Mouse (Mus musculus) 416B (cell line): ENCODE measurements around the gene Unc79.

Experiments
- DNase-seq: peaks from one replicate; pipeline ENCODE4 v3.0.0; 2011; ENCODE audit warnings: low read depth

The Unc79 gene

DNA sequence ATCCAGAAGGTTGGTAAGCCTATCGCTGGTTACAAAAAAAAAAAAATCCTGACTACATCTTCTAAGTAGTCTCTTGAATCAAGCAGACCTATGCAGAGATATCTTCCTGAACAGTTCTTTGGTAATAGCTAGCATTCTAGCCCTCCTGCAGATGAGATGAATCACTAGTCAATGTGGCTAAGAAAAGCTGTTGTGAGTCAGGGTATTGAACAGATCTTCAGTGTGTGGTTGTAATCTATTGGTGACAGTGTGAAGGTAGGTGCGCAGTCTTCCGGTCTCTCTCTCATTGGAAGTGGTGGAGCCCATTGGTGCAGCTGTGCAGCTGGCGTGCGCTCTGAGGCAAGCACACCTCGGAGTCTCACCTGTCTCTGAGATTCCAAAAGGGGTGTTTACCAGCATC lies 180.3 kb downstream of the Unc79 start:
- no peak for DNase-seq

DNA sequence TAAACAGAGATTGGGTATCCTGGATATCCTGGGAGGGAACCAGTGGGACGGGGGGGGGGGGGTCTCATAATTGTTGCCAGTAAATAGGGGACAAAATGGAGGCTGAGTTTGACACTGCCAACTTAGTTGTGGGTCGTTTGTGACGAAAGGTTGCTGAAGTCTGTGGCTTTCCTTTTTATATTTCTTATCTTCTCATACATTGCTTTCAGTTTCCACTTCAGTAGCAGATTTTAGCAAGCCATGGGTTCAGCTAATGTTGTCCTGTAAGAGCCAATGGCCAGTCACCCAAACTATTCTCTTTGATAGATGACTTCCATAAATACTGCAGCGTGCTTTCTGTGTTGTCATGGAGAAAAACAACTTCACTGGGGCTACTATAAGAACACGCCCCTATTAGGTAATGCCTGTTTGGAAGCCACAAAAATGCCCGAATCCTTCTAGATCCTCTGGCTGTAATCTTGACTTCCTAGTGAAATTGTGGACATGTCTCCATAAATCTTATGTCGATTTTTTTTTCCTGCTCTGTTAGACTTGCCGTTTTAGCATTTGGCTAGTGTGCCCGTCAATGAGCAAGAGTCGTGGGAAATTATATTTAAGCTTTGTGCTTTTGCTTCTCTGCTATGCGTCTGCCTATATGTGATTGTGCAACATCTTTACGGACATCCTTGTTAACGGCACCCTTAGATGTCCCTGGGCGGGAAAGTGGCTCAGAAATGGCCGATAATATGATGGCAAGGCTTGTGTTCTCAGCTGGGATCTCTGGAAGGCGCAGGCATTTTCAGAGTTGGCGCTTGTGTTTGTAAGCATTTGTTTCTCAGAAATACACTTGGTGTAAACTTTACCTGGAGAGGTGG lies 181.0 kb downstream of the Unc79 start:
- DNase-seq: peak; percentile 5

DNA sequence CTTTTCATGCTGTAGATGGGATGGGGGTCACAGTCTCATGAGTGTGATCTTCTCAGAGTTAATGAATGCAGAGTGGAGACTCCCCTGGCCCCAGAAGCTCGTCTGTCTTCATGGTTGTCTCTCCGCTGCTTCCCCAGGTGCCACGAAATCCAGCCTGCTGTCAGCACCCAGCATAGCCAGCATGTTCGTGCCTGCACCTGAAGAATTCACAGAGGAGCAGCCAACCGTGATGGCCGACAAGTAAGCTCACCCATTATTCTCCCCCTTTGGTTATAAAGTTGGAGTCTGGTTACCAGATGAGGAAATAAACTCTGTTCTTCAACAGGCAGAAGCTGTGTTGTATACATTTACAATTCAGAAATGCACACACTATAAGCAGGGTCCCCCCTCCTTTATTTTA lies 182.8 kb downstream of the Unc79 start:
- DNase-seq: no peak

DNA sequence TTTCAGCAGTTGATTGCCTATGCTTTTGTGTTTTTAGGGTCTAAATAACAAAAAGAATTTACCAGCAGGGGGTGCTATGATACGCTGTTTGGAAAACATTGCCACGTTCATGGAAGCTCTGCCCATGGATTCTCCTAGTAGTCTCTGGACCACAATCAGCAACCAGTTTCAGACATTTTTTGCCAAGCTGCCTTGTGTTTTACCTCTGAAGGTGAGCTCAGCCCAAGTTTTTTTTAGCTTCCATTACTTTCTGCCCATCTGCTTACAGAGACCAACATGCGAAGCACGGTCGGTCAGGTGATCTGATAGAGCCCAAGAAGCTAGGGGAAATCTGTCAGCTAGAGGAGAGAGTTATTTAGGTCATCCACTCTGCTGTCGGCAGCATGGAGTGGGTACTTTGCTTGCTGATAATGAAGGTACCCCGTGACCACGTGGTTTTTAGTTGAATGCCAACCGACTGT lies 193.9 kb downstream of the Unc79 start:
- peak; percentile 75 for DNase-seq

DNA sequence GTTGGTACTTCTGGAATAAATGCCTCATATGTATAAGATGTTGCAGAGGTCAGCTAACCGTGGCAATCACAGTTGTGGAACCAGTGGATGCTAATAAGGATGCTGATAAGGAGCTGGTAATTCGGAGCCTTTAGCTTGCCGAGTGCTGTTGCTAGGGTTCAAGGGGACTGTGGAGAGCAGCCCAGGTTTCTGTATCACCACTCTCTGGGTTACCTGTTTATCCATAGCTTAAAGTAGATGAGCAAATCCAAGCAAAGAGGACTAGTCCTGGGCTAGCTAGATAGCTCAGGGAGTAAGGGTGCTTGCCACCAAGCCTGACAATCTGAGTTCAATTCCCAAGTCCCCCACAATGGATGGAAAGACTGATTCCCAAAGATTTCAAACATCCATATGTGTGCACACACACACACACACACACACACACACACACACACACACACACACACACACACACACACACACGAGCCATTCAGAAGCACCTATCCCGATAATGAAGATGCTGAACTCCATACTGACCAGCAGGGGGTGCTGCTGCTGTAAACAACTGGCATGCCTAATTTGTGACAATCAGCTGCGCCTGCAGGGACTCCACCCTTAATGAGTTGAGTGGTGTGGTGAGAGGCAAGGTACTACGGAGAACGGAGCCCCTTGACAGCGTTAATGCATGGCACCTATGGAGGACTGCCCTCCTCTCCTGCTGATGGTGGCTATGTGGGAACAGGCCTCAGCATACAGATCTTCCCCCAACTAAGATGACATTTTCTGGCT lies 195.3 kb downstream of the Unc79 start:
- peak; percentile 63 for DNase-seq

DNA sequence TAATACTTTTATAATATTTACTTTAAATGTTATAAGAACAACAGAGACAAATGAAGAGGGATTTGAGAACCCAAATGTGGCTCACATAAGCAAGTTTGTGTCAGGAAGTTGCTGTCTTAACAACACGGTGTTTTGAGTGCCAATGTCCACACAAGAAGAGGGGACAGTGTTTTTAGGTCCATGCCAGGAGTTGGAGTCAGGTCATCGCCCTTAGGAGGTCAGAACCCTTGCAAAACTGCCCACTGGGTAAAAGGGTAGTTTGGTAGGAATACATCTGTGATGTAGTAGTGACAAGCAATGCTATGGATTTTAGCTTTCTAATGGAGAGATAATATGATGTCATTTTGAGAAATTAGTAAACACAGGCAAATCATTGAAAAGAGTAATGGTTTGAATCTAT lies 201.6 kb downstream of the Unc79 start:
- DNase-seq: no peak

DNA sequence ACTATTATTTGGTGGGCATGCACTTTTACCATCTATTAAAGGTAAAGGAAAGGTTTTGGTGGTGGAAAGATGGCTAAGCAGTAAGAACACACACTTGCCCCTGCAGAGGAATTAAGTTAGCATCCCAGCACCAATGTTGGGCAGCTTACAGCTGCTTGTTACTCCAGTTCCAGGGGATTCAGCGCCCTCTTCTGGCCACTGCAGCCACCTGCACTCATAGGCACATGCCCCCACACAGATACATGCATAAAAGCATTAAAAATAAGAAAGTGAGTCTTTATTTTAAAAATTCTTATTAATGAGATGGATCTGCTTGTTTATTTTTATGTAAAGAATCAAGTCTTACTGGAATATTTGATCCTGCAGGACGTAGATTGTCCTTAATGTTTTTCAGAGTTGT lies 206.3 kb downstream of the Unc79 start:
- DNase-seq: peak; percentile 10

DNA sequence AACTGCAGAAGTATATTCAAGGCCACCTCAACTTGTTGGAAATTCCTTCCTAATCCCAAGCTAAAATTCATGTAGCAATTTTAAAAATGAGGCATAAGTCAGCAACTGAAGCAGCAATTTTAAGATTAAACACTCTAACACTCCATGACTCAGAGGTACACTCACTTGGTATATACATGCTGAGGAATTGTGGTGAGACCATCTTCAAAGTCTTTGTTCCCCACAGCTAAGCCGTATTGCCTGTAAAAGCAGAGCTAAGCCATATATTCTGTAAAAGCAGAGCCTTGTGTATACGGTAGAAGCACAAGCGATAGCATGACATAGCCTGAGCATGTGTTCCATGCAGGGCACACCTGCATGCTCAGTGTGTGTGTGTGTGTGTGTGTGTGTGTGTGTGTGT lies 206.7 kb downstream of the Unc79 start:
- DNase-seq: peak; percentile 4

DNA sequence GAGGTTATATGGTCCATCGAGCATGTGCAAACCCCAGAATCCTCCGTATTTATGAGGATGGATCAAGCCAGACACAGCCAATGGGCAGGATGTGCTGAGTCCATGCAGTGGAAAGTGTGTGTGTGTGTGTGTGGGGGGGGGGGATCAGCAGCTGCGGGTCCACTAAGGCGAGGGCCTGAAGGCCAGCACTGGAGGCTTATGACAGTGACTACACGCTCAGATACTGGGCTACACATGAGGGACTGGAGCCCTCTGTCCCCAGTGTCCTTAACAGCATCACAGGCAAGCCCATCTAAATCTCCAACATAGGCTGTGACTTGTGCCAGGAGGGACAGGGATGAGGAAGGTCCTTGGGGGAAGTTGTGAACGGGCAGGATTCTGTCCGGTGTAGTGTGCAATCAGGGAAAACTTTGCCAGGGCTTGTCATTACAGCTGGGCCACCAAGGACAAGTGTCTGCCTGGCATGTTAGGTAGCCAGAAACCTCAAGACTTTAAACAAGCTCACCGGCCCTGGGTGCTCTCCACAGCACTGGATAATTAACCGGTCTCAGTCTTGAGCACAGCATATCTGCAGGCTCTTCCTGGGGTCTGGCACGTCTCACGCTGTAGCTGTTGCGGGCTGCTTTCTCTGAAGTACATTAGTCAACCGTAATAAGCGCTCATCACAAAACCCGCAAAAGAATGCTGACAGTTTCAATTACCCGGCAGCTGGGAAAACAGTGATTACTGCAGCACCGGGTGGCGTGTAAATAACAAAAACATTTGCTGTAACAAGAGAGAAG lies 208.7 kb downstream of the Unc79 start:
- DNase-seq: no peak

DNA sequence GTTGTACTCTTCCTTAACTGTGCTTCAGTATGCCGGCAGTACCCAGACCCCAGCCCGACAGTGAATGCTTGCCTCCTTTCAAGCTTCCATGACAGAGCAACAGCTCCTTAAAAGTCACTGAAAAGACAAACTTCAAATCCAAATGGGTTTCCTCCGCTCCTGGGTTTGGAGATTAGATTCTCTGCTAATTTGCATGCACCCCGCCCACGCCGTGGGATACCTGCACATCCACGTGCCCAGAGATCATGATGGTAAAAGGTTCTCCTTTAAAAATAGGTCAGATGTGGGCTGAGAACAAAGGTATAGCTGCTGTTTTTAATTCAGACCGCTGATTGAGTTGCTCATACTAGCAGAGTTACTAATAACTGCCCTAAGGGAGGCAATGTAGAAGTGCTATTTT lies 210.4 kb downstream of the Unc79 start:
- no peak for DNase-seq

DNA sequence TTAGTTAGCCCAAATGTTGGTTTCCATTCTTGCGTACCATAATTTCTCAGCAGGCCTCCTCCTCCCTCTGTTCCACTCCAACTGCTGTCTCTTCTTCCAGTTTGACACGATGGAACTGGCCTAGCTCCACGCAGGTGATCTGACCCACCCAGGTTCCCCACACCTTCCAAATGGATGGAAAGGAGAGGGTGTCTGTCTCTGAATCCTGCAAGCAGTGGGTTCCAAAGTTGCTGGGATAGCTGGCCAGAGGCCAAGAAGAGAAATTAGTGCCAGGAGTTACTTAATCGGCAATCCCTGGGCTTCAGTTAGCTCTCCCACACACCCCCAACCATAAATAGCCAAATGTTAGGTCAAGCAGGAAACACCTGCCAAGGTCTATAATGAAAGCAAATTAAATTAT lies 212.1 kb downstream of the Unc79 start:
- DNase-seq: no peak

DNA sequence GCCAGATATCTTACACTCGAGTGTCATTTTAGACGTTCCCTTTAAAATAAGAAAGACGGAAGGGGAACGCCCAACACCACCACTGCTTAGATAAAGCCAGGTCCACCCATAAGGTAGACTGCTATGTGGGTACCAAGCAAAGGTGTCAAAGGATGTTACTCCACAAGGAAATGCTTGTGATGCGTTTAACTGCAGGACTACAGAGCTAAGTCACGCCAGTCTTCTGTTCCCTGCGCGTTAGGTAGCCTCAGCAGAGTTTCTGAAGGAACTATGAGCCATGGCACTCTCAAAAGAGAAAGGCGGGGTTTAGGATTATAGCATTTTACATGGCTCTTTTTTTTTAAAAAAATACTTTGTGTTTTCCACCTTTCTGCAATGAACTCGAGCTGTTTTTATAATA lies 214.9 kb downstream of the Unc79 start:
- DNase-seq: no peak

DNA sequence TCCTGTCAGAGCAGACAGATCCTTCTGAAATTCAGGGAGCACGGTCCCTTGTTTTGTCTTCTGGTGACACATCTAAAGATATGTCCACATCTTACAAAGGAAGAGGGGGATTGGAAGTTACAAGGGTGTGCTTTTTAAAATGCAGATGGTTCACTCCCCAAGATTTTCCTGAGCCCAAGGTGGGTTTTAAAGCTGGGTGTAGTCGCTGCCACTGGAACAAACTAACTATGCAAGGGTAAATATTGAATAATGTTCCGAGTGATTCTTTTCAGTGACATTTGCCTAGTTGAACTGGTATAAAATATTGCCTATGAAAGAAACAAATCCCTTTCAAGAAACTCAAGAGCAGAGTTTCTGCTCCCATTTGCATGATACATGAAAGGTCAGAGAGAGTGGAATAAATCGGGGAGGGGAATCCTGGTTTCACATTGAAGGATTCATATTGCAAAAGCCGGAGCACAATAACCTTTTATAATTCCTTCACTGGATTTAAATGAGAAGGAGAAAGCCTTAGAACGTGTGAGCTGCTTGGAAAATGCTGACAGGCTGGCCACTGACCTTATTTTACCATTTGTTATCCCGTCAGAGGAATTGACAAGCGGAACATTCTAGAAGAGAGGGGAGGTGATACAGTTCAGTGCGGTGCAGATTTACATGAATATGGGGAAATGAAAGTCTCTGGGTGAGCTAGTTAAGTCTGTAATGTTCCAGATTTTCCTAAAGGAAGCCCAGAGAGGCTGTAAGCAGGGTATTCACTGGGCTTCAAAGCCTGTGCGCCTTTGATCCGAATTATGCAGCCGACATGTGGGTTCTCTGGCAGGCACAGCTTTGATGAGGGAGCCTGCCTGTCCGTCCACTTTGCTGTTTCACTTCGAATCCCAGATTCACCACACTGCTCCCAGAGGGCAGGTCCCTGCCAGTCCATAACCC lies 215.7 kb downstream of the Unc79 start:
- no peak for DNase-seq

DNA sequence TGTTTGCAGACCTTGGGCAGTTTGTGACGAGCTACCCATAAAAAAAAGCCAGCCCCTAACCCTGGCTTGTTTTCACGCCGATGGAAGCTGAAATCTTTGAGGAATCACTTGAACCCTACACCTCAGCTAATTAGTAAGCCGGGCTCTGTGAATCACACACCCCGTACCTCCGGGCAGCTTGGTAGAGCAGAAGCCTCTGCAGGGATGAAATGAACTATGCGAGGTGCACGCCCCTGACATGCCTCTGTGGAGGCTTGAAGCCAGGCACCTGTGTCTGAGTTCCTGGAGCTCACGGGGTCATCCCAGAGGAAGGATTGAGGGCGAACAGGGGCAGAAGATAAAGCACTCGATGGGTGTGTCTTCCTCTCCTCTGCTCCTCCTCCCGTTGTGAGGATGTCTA lies 220.2 kb downstream of the Unc79 start:
- DNase-seq: no peak

DNA sequence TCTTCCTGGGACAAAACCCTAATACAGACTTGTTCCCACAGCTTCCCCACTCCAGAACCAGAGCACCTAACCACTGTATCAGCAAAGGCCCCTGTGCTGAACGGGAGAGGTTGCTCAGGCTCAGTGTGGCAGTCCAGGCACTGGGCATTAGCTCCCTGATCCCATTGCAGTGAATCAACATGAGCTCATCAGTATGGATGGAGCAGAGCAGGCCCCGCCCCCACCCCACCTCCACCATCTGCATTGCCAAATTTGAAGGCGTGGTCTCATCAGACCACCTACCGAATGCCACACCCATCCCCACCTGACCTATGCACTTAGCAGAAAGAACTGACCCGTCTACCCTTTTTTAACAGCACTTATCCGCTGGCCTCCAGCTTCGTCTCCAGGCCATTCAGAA lies 234.4 kb downstream of the Unc79 start:
- DNase-seq: no peak

DNA sequence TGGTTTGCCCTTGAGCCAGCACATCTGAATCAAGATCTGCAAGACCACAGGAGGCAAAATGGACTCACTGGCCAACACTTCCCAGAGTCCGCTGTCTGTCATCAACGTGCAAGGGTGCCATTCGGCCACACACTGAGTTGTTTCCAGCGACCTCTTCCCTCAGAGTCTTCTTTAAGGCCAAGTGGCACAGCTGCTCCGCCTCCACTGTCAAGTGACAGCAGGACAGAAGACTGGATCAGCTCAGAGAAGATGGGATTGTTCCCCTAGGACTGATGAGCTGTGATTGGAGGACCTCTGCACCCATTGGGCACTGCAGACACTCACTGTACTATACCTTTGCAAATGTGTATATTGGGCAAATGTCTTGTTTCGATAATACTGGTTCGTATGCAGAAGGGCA lies 238.4 kb downstream of the Unc79 start:
- no peak for DNase-seq

DNA sequence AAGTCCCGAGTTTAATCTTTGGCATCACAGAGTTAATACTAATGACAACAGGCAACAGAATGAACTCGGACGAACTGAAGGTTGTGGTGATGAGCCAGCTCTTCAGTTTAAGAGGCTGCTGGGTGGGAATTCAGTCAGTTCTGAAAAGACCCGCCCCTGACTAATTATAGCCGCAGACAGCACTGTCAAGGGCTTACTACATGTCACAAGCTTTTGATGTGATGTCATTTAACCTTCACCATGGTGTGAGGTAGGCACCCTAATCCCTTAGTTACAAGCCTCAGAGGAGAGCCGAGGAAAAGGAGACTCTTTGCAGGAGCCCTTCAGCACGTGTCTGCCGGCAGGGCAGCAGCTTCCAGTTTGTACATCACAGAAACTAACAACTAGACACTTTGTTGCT lies 239.6 kb downstream of the Unc79 start:
- no peak for DNase-seq

DNA sequence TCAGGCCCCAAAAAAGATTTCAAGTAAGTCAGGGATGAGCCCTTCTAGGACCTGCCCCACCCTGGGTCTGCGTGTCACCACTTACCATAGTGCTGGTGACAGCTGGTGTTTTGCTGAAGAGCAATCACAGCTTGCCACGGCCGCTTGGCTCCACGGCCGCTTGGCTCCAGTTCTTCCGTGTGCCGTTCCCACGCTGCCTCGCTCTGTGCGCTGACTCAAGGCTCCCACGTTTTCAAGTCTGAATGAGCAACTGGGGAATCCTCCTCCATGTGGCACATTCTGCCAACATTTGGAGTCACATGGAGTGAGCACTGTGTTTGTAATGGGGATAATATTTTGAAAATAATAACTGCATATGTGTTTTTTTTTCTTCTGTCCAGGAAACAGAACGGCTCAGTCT lies 241.1 kb downstream of the Unc79 start:
- DNase-seq: no peak

DNA sequence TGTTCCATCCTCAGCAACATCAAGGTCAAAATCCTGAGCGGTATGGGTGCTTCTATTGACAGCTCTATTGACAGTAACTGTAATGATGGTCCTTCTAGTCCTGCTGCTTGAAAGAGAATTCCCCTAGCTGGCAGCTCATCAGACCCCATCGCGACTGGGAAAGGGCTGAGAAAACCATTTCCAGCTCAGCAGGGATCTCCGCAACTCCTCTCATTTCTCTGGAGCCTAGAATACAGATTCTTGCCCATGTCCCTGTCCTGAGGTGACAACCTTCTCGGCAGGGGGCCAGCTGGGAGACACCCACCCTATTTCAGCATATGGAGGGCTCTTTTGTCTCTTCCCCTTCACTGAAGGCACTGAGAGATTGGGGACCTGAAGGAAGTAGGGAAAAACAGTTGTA lies 244.3 kb downstream of the Unc79 start:
- no peak for DNase-seq

DNA sequence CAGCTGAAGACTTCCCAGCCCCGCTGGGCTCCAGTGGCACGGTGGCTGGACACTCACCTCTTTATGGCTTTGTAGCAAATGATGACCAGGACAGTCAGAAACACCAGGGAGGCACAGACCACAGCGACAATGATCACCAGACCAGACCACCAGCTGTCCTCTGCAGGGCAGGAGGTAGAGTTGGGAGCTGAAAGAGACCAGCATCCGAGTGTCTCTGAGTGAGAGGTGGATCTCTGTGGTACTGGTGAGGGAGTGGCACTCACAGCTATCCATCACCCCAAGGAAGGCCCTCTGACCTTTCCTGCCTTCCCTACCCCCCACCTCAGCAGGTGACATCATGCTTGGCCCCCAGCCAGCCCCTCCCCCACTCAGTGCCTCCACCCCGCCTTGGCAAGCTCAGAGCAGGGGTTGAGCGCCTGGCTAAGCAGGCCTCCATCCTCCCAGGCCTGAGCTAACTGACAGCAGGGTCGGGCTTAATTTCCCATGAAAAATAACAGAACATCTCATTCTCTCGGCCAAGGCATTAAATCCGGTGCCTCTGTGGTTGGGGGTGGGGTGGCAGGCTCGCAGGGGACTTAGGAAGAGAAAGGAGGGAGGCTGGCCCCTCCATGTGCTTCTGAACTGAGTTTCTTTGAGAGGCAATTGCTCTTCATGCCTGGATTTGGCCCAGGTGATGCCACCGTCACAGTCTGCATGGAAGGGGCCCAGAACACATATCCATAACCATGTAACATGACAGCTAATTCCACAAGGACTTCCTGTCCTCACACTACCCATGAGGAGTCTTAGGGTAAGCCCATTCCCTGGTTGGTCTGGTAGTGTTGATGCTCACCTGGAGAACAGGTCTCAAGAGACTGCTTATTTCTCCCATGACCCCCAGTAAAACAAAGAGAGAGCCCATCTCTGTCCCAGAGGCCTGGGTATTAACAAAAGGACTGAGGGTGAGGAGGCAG lies 254.2 kb downstream of the Unc79 start:
- no peak for DNase-seq
